Mouse (Mus musculus) thymus, adult 2 months (tissue): Measurements from ENCODE around the gene Polr1d.

Experiments
- CTCF ChIP-seq: fragments of 200-500 bp; IDR thresholded peaks from 2 replicates; pipeline ENCODE4 v1.5.1; 2012; ENCODE audit warnings: mild to moderate bottlenecking, control low read depth, low read length, moderate library complexity, borderline replicate concordance; ENCODE audit not compliant: control insufficient read depth, poor library complexity, insufficient read depth; ENCODE audit errors: extremely low read depth
- POLR2A ChIP-seq: fragments of 200-500 bp; IDR thresholded peaks from 2 replicates; pipeline ENCODE4 v1.6.1; 2012; ENCODE audit warnings: mild to moderate bottlenecking, low read length, control low read depth, moderate library complexity; ENCODE audit not compliant: control insufficient read depth, poor library complexity, insufficient read depth; ENCODE audit errors: extremely low read depth

DNA sequence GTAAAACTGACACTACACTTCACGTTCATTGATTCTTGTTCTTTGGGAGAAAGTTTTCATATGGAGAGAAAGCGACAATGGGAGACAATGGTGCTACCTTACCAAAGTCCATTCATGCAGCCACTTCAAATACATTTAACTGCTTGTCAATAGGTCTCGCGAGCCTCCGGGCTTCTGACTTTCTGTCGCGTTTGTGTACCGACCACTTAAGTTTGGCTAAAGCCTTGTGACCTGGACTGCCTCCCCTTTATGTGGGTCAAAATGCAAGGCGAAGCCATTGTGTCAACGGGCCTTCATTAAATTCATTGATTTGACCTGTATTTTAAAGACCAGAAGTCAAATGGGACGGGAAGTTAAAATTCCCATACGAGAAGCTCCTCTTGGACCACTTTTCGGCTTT is 59.1 kb downstream of the Polr1d start:
- TF ChIP-seq CTCF (no peak), POLR2A (no peak)
